Mouse (Mus musculus) intestine, embryonic 15.5 days (tissue): Measurements from ENCODE around the gene Mettl9. TPM values are rescaled to one million over a fixed set of nuclear protein-coding genes. Genes with fewer than 3 reads are reported as not detected.
A peak's percentile ranks its signal among the peaks of the same experiment; 100 is the strongest.

Experiments used
- ATAC-seq: fragments of 200-750 bp; cut with Nextera tagmentation; 2 replicates; pipeline ENCODE4 v1.8.0; 2017; ENCODE audit warnings: moderate TSS enrichment, moderate library complexity
- H3K27ac ChIP-seq: fragments of 300-500 bp; sonication (generic); 2 replicates; pipeline ENCODE4 v1.5.1; 2015; ENCODE audit warnings: mild to moderate bottlenecking, inconsistent platforms
- H3K27me3 ChIP-seq: fragments of 300-500 bp; sonication (generic); replicated peaks from 2 replicates; pipeline ENCODE4 v1.6.1; 2015; ENCODE audit warnings: inconsistent platforms
- H3K36me3 ChIP-seq: fragments of 300-500 bp; sonication (generic); 2 replicates; pipeline ENCODE4 v1.6.1; 2015; ENCODE audit warnings: inconsistent platforms
- H3K4me1 ChIP-seq: fragments of 300-500 bp; sonication (generic); replicated peaks from 2 replicates; pipeline ENCODE4 v1.6.1; 2015; ENCODE audit warnings: inconsistent platforms
- H3K4me2 ChIP-seq: fragments of 300-500 bp; sonication (generic); replicated peaks from 2 replicates; pipeline ENCODE4 v1.6.1; 2015; ENCODE audit warnings: mild to moderate bottlenecking, inconsistent platforms
- H3K4me3 ChIP-seq: fragments of 300-500 bp; sonication (generic); replicated peaks from 2 replicates; pipeline ENCODE4 v1.5.1; 2015; ENCODE audit warnings: inconsistent platforms
- H3K9ac ChIP-seq: fragments of 300-500 bp; sonication (generic); 2 replicates; pipeline ENCODE4 v1.6.1; 2015; ENCODE audit warnings: inconsistent platforms
- H3K9me3 ChIP-seq: fragments of 300-500 bp; sonication (generic); 2 replicates; pipeline ENCODE4 v1.6.1; 2016; ENCODE audit warnings: inconsistent platforms
- WGBS: fragments of 180-500 bp; shearing (Covaris S2); methylation state at CpG from one replicate; pipeline ENCODE4 v1.1.7; 2015; 5-methylcytosine and 5-hydroxymethylcytosine counted together
- polyA plus RNA-seq: library from polyadenylated mRNA; unstranded; fragments of >200 nt; fragmentation: Nextera tagmentation; extraction: Ambion mirVana; gene quantifications from 2 replicates; pipeline ENCODE4 v1.2.1, GENCODE M21; 2015

The Mettl9 gene
- polyA plus RNA-seq, 1 experiment from 2014 or later, result 158 TPM

GRCm38 (mm10) chr7:121053071-121053470 lies 18.8 kb downstream of the Mettl9 start:
- Histone ChIP-seq H3K9ac (no peak overlapping the region), H3K4me2 (no peak overlapping the region), H3K4me1 (no peaks in the 10 kb centered on the region), H3K27ac (no peak overlapping the region), H3K27me3 (no peaks in the 10 kb centered on the region), H3K4me3 (no peak overlapping the region), H3K9me3 (no peaks in the 10 kb centered on the region), H3K36me3 (peaks cover 6% of the 10 kb centered on the region; the same call in 1 of the 2 replicates)
- WGBS, result 83% methylated on average over 4 of the region's 4 CpGs
- ATAC-seq, result no peak

DNA sequence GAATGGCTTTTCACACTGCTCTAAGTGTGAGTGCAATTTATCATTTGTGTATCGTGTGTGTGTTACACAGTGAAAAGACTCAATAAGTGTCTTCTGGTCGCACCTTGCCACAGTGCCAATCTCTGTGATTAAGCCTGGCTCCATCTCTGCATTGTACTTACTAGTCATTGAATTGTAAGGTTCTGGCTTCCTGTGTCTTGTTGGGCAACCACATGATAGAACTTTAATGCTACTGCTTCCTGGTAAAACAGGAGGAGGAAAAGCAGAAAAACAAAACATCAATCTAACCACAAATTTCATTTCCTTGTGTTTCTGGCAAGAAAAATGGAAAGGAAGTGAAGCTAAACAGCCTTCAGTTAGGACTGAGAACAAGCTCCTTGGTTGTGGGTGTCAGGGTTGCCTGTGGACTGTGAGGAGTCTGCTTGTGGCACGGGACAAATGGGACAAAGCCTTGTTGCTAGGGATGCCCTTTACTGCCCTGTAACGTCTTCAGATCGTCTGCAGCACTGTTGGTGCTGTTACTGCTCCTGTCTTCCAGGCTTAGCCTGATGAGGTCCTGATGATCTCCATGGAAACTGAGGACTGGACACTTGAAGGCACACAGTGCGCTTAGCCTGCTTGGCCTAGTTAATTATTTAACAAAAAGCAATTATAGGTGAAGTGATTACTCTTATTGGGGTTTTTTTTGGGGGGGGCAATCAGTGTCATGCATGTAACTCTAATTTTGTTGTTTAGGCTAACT lies 25.4 kb downstream of the Mettl9 start:
- Histone ChIP-seq H3K4me3 (no peak overlapping the region), H3K36me3 (0 out of 2 replicates have a peak, but pooled peaks cover 3% of the 10 kb centered on the region), H3K27me3 (no peaks in the 10 kb centered on the region), H3K4me2 (no peak overlapping the region), H3K27ac (no peak overlapping the region), H3K9me3 (no peaks in the 10 kb centered on the region), H3K9ac (no peak overlapping the region), H3K4me1 (peaks cover 3% of the 10 kb centered on the region; the same call in 1 of the 2 replicates)
- ATAC-seq, result 0 out of 2 replicates have a peak, but pooled peaks have one; percentile 30
- 55% methylated on average over 6 of the region's 6 CpGs for WGBS

DNA sequence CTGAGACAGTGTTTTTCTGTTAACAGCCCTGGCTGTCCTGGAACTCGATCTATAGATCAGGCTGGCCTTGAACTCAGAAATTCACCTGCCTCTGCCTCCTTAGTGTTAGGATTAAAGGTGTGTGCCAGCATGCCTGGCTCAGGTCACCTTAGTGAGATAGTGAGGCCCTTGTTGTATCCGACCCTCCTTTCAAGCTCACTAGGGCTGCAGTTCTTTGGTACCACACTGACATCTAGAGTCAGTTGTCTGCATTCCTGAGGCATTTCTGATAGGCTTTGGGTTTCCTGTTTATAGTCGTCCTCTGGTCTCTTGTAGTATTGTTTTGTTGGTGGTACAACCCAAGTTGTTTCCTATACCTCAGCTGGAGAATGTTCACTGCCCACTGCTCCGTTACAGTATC lies 30.1 kb downstream of the Mettl9 start:
- Histone ChIP-seq H3K27ac (no peak overlapping the region), H3K4me1 (0 out of 2 replicates have a peak, but pooled peaks cover 3% of the 10 kb centered on the region), H3K27me3 (no peaks in the 10 kb centered on the region), H3K4me2 (no peak overlapping the region), H3K9ac (no peak overlapping the region), H3K9me3 (no peaks in the 10 kb centered on the region), H3K36me3 (no peaks in the 10 kb centered on the region), H3K4me3 (no peak overlapping the region)
- 53% methylated on average over 4 of the region's 4 CpGs for WGBS
- peak; percentile 59; the same call in 1 of the 2 replicates for ATAC-seq

- Histone ChIP-seq H3K9me3 (no peaks in the 10 kb centered on the region), H3K27ac (no peak overlapping the region), H3K4me2 (no peak overlapping the region), H3K36me3 (peaks cover 16% of the 10 kb centered on the region), H3K4me1 (no peaks in the 10 kb centered on the region), H3K4me3 (no peak overlapping the region), H3K27me3 (no peaks in the 10 kb centered on the region), H3K9ac (no peak overlapping the region)
- WGBS, result 96% methylated on average over 4 of the region's 4 CpGs
- no peak for ATAC-seq
Measured at GRCm38 (mm10) chr7:121071276-121071675, 37.0 kb downstream of the Mettl9 start.

GRCm38 (mm10) chr7:121072506-121072905 lies 38.3 kb downstream of the Mettl9 start:
- Histone ChIP-seq H3K4me2 (no peak overlapping the region), H3K27ac (no peak overlapping the region), H3K9me3 (no peaks in the 10 kb centered on the region), H3K4me3 (no peak overlapping the region), H3K4me1 (no peaks in the 10 kb centered on the region), H3K27me3 (no peaks in the 10 kb centered on the region), H3K9ac (no peak overlapping the region), H3K36me3 (peaks cover 21% of the 10 kb centered on the region)
- 57% methylated on average over 5 of the region's 5 CpGs for WGBS
- no peak for ATAC-seq

DNA sequence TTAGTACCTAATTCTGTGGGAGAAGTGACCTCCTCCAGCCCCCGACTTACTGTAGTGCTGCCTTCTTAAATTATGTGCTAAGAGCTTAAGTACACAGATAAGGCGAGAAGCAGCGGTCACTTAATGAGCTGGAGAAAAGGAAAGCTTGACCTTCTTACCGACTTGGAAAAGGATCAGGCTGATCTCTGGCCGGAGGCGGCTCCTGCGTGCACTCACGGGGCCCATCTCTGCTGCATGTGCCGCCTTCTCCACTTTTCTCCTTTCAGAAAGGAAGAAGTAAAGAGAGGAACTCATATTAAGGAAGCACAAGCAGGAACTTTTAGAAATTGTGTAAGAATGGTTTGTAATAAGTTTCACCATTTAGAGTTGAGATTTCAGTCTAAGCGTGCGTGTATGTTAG lies 40.0 kb downstream of the Mettl9 start, which contains the start of gene Igsf6:
Igsf6 (minus strand) TSS at position 292 of the 400 bp plus-strand sequence.
- 64% methylated on average over 11 of the region's 11 CpGs for WGBS
- Histone ChIP-seq H3K4me2 (no peak within 1 kb of the TSS), H3K4me1 (no peaks in the 10 kb centered on the region), H3K9me3 (no peaks in the 10 kb centered on the region), H3K36me3 (peaks cover 21% of the 10 kb centered on the region), H3K27me3 (no peaks in the 10 kb centered on the region), H3K9ac (no peak within 1 kb of the TSS), H3K27ac (peak within 1 kb of the TSS; percentile 7; the same call in 1 of the 2 replicates), H3K4me3 (no peak within 1 kb of the TSS)
- ATAC-seq, result no peak

DNA sequence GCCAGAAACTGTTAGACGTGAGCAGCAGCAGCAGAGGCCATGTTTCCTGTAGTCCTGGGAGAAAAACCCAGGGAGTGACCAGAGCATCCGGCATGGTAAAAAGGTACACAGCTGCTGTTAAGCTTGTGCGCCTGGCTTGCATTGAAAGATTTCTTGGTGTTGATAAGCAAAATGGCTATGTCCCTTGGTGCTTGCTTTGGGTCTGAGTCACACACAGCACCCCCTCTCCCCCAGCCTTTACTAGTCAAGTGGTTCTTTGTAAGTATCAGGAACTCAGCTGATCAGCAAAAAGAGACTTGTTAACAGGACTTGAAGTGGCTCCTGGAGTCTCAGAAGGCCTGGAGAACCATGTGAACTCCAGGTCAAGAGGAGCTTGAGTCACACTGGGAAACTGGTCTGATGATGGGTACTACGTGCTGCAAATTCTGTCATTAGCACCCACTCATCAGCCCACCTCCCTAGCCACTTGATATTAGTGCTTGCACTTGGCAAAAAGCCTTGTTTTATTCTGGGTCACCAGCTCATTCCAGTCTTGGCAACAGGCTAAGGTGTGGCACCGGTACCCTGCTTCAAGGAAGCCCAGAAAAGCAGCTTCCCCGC lies 40.7 kb downstream of the Mettl9 start:
- H3K9me3 ChIP-seq, result no peaks in the 10 kb centered on the region
- H3K27ac ChIP-seq, result peak overlapping the region; percentile 7; the same call in 1 of the 2 replicates
- 82% methylated on average over 6 of the region's 6 CpGs for WGBS
- ATAC-seq, result no peak
- H3K27me3 ChIP-seq, result no peaks in the 10 kb centered on the region
- no peak overlapping the region for H3K9ac ChIP-seq
- no peak overlapping the region for H3K4me2 ChIP-seq
- H3K4me1 ChIP-seq, result no peaks in the 10 kb centered on the region
- H3K36me3 ChIP-seq, result peaks cover 21% of the 10 kb centered on the region
- H3K4me3 ChIP-seq, result no peak overlapping the region

DNA sequence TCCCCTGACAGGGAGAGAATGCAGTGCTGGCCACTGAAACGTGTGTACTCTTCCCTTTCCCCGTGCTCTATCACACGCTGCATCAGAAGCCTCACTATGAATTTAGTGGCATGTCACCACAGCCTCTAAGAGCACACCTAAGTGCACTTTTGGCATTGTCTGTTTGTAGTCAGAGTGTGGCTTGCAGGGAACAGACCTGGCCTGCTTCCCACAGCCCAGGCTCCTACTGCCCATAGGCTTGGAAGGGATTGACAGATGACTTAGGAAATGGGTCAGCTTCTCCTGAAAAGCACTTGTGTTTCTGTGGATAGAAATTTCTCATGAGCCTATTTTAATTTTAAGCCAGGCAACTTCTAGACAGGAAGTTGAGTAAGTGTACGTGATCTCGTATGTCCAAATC lies 41.2 kb downstream of the Mettl9 start:
- no peak overlapping the region for H3K27ac ChIP-seq
- no peaks in the 10 kb centered on the region for H3K4me1 ChIP-seq
- no peak overlapping the region for H3K4me2 ChIP-seq
- no peak overlapping the region for H3K9ac ChIP-seq
- peaks cover 17% of the 10 kb centered on the region for H3K36me3 ChIP-seq
- no peaks in the 10 kb centered on the region for H3K9me3 ChIP-seq
- WGBS, result 80% methylated on average over 5 of the region's 5 CpGs
- no peak overlapping the region for H3K4me3 ChIP-seq
- ATAC-seq, result no peak
- H3K27me3 ChIP-seq, result no peaks in the 10 kb centered on the region

DNA sequence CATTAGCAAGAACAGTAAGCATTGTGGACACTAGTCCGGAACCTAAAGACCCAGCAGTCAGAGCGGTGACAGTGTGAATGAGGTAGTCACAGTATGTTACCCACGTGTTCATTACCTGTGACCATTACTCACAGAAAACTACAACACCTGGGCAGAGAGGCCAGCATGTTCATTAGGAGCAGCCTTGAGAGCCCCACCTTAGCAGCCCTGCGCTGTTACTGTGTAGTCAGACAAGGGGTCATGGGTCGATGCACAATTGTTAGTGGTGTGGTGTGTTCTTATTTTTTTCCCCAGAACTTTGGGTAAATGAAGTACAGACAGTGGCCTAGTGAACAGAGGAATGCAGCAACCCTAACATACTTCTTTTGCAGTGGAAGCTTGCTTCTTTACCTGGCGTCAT lies 43.1 kb downstream of the Mettl9 start:
- Histone ChIP-seq H3K27me3 (no peaks in the 10 kb centered on the region), H3K9ac (no peak overlapping the region), H3K36me3 (peaks cover 14% of the 10 kb centered on the region), H3K4me3 (no peak overlapping the region), H3K4me2 (no peak overlapping the region), H3K9me3 (no peaks in the 10 kb centered on the region), H3K27ac (no peak overlapping the region), H3K4me1 (no peaks in the 10 kb centered on the region)
- WGBS, result 93% methylated on average over 6 of the region's 6 CpGs
- no peak; the same call in 1 of the 2 replicates for ATAC-seq

DNA sequence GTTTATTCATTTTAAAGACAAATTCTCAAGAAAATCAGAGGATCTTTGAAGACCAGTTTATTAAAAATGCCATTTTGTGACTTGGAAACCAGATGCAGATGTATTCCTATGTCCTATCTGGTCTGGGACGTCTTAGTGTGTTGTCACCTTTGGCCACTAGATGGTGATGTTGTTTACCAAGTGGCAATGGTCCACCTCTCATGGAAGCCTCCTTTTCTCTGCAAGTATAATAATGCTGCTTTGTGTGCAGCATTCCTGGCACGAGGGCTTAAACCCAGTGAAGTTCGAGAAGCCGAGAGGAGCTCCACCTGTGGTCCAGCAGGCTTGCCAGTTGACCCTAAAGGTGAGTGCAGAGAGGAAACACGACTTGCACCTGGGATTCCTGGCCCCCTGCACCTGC lies 43.6 kb downstream of the Mettl9 start:
- WGBS, result 30% methylated on average over 5 of the region's 5 CpGs

DNA sequence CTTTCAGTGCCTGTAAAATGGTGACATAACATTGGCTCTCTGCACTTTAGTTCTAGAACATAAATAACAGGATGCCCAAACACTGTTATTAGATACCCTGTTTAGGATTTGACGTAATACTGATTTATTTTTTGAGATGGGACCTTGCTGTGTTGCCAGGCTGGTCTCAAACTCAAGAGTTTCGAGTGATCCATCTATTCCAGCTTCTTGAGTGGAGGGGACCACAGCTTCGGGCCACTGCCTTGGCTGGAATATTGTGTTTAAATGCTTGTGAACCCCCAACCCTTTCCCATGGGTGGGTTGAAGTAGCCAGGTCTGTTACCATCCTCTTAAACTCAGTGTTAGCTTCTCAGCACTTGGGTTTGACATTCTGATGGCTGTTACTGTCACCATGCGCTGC lies 47.1 kb downstream of the Mettl9 start, which contains the start of gene Otoa:
Otoa (plus strand) TSS at position 301 of the 400 bp plus-strand sequence.
- peaks cover 5% of the 10 kb centered on the region; the same call in 1 of the 2 replicates for H3K36me3 ChIP-seq
- no peaks in the 10 kb centered on the region for H3K9me3 ChIP-seq
- H3K27me3 ChIP-seq, result no peaks in the 10 kb centered on the region
- no peaks in the 10 kb centered on the region for H3K4me1 ChIP-seq
- no peak within 1 kb of the TSS for H3K4me3 ChIP-seq
- H3K27ac ChIP-seq, result no peak within 1 kb of the TSS
- H3K9ac ChIP-seq, result no peak within 1 kb of the TSS
- 84% methylated on average over 4 of the region's 4 CpGs for WGBS
- H3K4me2 ChIP-seq, result no peak within 1 kb of the TSS
- no peak for ATAC-seq

More for the DNA sequence above, 43.6 kb downstream of the Mettl9 start:
- no peaks in the 10 kb centered on the region for H3K27me3 ChIP-seq
- H3K9me3 ChIP-seq, result no peaks in the 10 kb centered on the region
- H3K27ac ChIP-seq, result no peak overlapping the region
- H3K9ac ChIP-seq, result no peak overlapping the region
- H3K4me1 ChIP-seq, result no peaks in the 10 kb centered on the region
- ATAC-seq, result peak; percentile 75
- no peak overlapping the region for H3K4me2 ChIP-seq
- H3K36me3 ChIP-seq, result peaks cover 14% of the 10 kb centered on the region
- no peak overlapping the region for H3K4me3 ChIP-seq

DNA sequence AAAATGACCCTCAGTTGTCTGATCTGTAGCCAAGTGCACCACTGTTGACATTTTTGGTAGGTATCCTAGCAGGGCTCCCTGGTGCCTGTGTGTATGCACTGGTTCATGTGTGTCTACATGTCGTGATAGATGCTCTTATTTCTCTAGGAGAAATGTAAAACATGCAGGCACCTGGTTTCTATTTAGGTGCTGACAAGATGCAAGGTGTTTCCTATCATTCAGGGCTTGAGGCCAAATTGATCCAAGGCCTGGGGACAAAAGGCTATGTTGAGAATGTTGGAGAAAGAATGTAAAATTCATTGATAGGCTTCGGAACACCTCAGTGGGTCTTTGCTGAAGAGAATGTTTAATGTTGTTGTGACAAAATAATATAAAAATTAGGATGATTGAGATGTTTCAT lies 47.6 kb downstream of the Mettl9 start:
- Histone ChIP-seq H3K4me1 (no peaks in the 10 kb centered on the region), H3K9me3 (no peaks in the 10 kb centered on the region), H3K27ac (no peak overlapping the region), H3K4me3 (no peak overlapping the region), H3K36me3 (peaks cover 3% of the 10 kb centered on the region; the same call in 1 of the 2 replicates), H3K9ac (no peak overlapping the region), H3K27me3 (no peaks in the 10 kb centered on the region), H3K4me2 (no peak overlapping the region)
- no peak for ATAC-seq
- 76% methylated on average over 2 of the region's 2 CpGs for WGBS
